Comparison of ENCODE assay signal across 13 mouse cellular contexts in the genomic region with DNA sequence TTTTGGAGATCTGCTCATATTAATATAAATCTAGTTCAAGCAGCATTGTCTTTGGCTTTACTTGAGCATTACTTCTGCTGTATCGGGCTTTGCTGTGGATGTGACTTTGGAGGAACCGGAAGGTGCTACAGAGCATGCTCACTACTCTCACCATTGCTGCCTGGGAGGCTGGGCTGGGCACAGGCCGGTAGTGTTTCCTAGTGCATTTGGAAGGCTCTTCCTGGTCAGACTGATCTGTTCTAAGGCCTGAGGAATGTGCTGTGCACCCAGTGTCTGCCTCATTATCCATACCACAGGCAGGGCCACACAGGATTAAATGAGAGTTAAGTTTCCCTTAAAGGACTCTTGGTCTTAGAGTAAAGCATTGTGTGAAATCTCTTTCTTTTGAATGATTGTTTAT.
"Had no signal": no experiment of that assay in that cellular context is flagged by ENCODE, and none has a peak within 500 bp of the region (broad histone marks: within the 10 kb centered on the region; RNA-seq: fewer than 3 reads in every experiment).

No protein-coding gene starts in this region.

- H3K9me3 ChIP-seq: midbrain, embryonic 10.5 days; midbrain, embryonic 12.5 days; neural tube, embryonic 12.5 days; stomach, embryonic 15.5 days had no signal

- DNase-seq: lung, adult 18-20 months; lung, embryonic 14.5 days; lung, postnatal 10 days; lung, postnatal 4 days; midbrain, embryonic 14.5 days; right cerebral cortex, postnatal 14 days; thymus, adult 2 months; thymus, postnatal 25 days had no signal

- H3K4me3 ChIP-seq: midbrain, embryonic 10.5 days; midbrain, embryonic 12.5 days; neural tube, embryonic 12.5 days; stomach, embryonic 15.5 days had no signal

- H3K36me3 ChIP-seq: midbrain, embryonic 12.5 days; neural tube, embryonic 12.5 days; stomach, embryonic 15.5 days had no signal

- H3K27ac ChIP-seq: liver, embryonic 14.5 days; midbrain, embryonic 10.5 days; midbrain, embryonic 12.5 days; neural tube, embryonic 12.5 days; stomach, embryonic 15.5 days had no signal

- H3K4me1 ChIP-seq: midbrain, embryonic 12.5 days; neural tube, embryonic 12.5 days; stomach, embryonic 15.5 days had no signal

- H3K27me3 ChIP-seq: midbrain, embryonic 12.5 days; neural tube, embryonic 12.5 days; stomach, embryonic 15.5 days had no signal

- H3K9ac ChIP-seq: liver, embryonic 14.5 days; lung, embryonic 14.5 days; midbrain, embryonic 12.5 days; neural tube, embryonic 12.5 days; stomach, embryonic 15.5 days had no signal

- H3K4me2 ChIP-seq: lung, embryonic 14.5 days; midbrain, embryonic 12.5 days; neural tube, embryonic 12.5 days; stomach, embryonic 15.5 days had no signal
